Mouse (Mus musculus): ENCODE data around the gene Plagl2. TPM values are rescaled to one million over a fixed set of nuclear protein-coding genes. Genes with fewer than 3 reads are reported as not detected.
"Not testable (repeated sequence)": the region's sequence is repeated elsewhere in the genome, so short reads cannot be mapped to it uniquely, and the experiment has no call there.

Plagl2 gene
- polyA plus RNA-seq, 1 experiment: 13.2 TPM

DNA sequence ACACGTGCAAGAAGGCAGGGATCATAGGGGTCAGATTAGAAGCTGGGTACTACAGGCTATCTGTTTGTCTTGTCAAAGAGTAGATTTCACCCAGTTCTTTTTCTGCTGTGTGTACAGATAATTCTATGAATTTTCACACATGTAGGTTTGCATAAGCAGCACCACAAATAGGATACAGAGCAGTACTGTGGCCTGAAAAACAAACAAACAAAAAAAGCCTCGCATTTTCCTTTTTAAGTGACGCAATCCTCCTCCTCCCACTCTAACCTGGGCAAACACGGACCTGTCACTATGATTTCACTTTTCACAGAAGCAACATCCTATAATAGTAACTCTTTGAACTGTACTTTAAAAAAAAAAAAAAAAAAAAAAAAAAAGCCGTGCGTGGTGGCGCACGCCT lies 35.2 kb upstream of the Plagl2 start:
- Histone ChIP-seq H3K4me3 (ENCODE audit: low read depth, low read length) (no peak overlapping the region), H3K9me3 (replicated peaks; ENCODE audit: control insufficient read depth, insufficient read depth, low read length, poor library complexity, severe bottlenecking) (no peaks in the 10 kb centered on the region), H3K27ac (ENCODE audit: insufficient read depth, low read length) (no peak overlapping the region), H3K27me3 (ENCODE audit: control insufficient read depth, insufficient read depth, low read length, poor library complexity, severe bottlenecking) (no peaks in the 10 kb centered on the region), H3K9ac (ENCODE audit: low read depth, poor library complexity, severe bottlenecking) (no peak overlapping the region), H3K36me3 (ENCODE audit: control insufficient read depth, insufficient read depth, low read length, poor library complexity, severe bottlenecking) (no peaks in the 10 kb centered on the region), H3K4me1 (ENCODE audit: control insufficient read depth, insufficient read depth, low read length) (no peaks in the 10 kb centered on the region)
- TF ChIP-seq EP300 (IDR thresholded peaks at IDR 0.05; ENCODE audit: insufficient read depth, low read depth, low read length) (no peak), CTCF (IDR thresholded peaks at IDR 0.05; ENCODE audit: low read depth, low read length) (no peak), POLR2A (IDR thresholded peaks at IDR 0.05; ENCODE audit: insufficient read depth, low read length) (no peak)

DNA sequence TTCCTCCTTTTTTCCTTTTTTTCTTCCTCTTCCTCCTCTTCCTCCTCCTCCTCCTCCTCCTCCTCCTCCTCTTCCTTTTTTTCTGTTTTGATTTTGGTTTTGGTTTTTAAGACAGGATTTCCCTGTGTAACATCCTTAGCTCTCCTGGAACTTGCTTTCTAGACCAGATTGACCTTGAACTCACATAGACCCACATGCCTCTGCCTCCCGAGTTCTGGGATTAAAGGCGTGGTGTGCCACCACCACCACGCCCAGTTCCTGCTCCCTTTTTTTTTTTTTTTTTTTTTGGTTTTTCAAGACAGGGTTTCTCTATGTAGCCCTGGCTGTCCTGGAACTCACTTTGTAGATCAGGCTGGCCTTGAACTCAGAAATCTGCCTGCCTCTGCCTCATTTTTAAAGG lies 34.4 kb upstream of the Plagl2 start:
- not testable (repeated sequence) for H3K36me3 ChIP-seq (ENCODE audit: control insufficient read depth, insufficient read depth, low read length, poor library complexity, severe bottlenecking); H3K27ac ChIP-seq (ENCODE audit: insufficient read depth, low read length); H3K4me1 ChIP-seq (ENCODE audit: control insufficient read depth, insufficient read depth, low read length); H3K27me3 ChIP-seq (ENCODE audit: control insufficient read depth, insufficient read depth, low read length, poor library complexity, severe bottlenecking); H3K9ac ChIP-seq (ENCODE audit: low read depth, poor library complexity, severe bottlenecking); H3K4me3 ChIP-seq (ENCODE audit: low read depth, low read length); H3K9me3 ChIP-seq (replicated peaks; ENCODE audit: control insufficient read depth, insufficient read depth, low read length, poor library complexity, severe bottlenecking)

DNA sequence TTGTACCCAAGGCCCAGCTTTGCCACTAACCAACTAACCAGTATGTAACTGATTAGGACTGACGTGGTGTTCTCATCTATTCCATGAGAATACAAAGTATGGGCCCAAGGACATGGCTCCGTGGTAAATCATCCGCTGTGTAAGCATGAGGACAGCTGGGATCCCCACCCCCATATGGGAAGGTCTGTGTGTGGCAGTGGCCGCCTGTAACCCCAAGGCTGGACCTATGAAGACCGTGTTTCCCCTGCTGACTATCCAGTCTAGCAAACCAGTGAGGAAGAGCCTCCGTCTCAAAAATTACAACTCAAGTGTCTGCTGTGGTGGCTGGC lies 33.7 kb upstream of the Plagl2 start:
- no peaks in the 10 kb centered on the region for H3K27me3 ChIP-seq (ENCODE audit: control insufficient read depth, insufficient read depth, low read length, poor library complexity, severe bottlenecking)
- H3K9me3 ChIP-seq (replicated peaks; ENCODE audit: control insufficient read depth, insufficient read depth, low read length, poor library complexity, severe bottlenecking): no peaks in the 10 kb centered on the region
- TF ChIP-seq EP300 (IDR thresholded peaks at IDR 0.05; ENCODE audit: insufficient read depth, low read depth, low read length) (no peak), POLR2A (IDR thresholded peaks at IDR 0.05; ENCODE audit: insufficient read depth, low read length) (no peak), CTCF (IDR thresholded peaks at IDR 0.05; ENCODE audit: low read depth, low read length) (no peak)
- no peak overlapping the region for H3K4me3 ChIP-seq (ENCODE audit: low read depth, low read length)
- H3K4me1 ChIP-seq (ENCODE audit: control insufficient read depth, insufficient read depth, low read length): no peaks in the 10 kb centered on the region
- no peaks in the 10 kb centered on the region for H3K36me3 ChIP-seq (ENCODE audit: control insufficient read depth, insufficient read depth, low read length, poor library complexity, severe bottlenecking)
- H3K9ac ChIP-seq (ENCODE audit: low read depth, poor library complexity, severe bottlenecking): no peak overlapping the region
- no peak overlapping the region for H3K27ac ChIP-seq (ENCODE audit: insufficient read depth, low read length)

DNA sequence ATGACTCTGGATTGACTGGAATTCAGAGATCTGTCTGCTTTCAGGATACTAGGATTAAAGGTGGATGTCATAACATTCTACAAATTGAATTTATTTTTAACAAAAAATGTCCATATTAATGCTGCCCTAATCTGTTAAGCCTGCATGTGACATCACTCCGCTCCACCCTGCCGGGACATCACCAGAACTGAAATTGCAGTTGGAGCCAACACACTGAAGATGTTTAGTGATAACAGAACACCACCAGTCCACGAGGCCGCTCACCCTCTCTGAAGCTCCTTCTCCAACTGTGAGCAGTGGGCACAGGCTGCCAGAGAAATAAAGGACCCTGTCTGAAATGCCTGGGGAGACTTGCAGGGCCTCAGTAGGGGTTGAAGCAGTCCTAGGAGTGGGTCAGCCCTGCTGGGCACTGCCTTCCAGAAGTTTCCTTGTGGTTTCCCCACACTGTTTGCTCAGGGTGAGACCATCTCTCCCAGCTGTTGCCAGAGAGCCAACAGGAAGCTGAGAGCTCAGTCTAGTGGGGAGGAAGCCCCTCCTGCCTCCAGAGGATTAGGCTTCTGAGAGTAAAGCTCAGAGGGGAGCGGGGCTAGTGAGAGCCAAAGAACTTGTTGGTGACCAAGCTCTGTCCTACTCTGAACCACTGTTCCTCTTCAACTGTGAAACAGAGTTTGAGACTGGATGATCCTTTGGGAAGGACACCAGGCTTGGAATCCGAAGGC lies 33.1 kb upstream of the Plagl2 start:
- H3K27me3 ChIP-seq (ENCODE audit: control insufficient read depth, insufficient read depth, low read length, poor library complexity, severe bottlenecking); H3K9ac ChIP-seq (ENCODE audit: low read depth, poor library complexity, severe bottlenecking); H3K27ac ChIP-seq (ENCODE audit: insufficient read depth, low read length); H3K4me3 ChIP-seq (ENCODE audit: low read depth, low read length); H3K36me3 ChIP-seq (ENCODE audit: control insufficient read depth, insufficient read depth, low read length, poor library complexity, severe bottlenecking); H3K4me1 ChIP-seq (ENCODE audit: control insufficient read depth, insufficient read depth, low read length); H3K9me3 ChIP-seq (replicated peaks; ENCODE audit: control insufficient read depth, insufficient read depth, low read length, poor library complexity, severe bottlenecking): not testable (repeated sequence)

DNA sequence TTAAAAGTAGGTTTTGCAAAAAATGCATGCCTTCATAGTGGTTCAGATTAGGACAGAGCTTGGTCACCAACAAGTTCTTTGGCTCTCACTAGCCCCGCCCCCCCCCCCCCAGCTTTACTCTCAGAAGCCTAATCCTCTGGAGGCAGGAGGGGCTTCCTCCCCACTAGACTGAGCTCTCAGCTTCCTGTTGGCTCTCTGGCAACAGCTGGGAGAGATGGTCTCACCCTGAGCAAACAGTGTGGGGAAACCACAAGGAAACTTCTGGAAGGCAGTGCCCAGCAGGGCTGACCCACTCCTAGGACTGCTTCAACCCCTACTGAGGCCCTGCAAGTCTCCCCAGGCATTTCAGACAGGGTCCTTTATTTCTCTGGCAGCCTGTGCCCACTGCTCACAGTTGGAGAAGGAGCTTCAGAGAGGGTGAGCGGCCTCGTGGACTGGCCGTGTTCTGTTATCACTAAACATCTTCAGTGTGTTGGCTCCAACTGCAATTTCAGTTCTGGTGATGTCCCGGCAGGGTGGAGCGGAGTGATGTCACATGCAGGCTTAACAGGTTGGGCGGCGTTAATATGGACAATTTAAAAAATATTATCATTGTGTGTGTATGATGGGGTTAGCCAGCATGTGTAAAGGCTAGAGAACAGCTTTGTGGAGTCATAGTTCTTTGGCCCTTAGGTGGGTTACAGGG lies 29.1 kb upstream of the Plagl2 start:
- H3K36me3 ChIP-seq (ENCODE audit: control insufficient read depth, insufficient read depth, low read length, poor library complexity, severe bottlenecking); H3K4me3 ChIP-seq (ENCODE audit: low read depth, low read length); H3K9me3 ChIP-seq (replicated peaks; ENCODE audit: control insufficient read depth, insufficient read depth, low read length, poor library complexity, severe bottlenecking); H3K27me3 ChIP-seq (ENCODE audit: control insufficient read depth, insufficient read depth, low read length, poor library complexity, severe bottlenecking); H3K9ac ChIP-seq (ENCODE audit: low read depth, poor library complexity, severe bottlenecking); H3K4me1 ChIP-seq (ENCODE audit: control insufficient read depth, insufficient read depth, low read length); H3K27ac ChIP-seq (ENCODE audit: insufficient read depth, low read length): not testable (repeated sequence)

DNA sequence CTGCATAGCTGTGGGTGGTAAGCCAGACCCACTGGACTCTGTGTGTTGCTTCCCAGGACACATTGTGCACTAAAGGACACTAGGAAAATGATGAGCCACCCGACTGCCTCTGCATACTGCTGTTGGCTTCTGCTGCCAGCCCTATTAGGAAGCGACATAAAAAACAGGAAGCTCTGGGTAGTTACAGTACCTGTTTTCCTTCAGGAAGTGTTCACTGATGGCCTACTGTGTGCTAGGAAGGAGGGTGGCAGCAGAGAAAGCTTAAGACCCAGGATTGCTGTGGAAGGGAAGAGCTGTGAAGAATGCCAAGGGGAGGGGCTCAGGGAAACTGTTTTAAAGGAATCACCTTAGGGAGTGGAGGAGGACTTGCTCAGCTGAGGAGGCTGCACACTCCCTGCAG lies 26.1 kb upstream of the Plagl2 start:
- Histone ChIP-seq H3K9me3 (replicated peaks; ENCODE audit: control insufficient read depth, insufficient read depth, low read length, poor library complexity, severe bottlenecking) (no peaks in the 10 kb centered on the region), H3K4me3 (ENCODE audit: low read depth, low read length) (no peak overlapping the region), H3K27me3 (ENCODE audit: control insufficient read depth, insufficient read depth, low read length, poor library complexity, severe bottlenecking) (no peaks in the 10 kb centered on the region), H3K9ac (ENCODE audit: low read depth, poor library complexity, severe bottlenecking) (no peak overlapping the region), H3K27ac (ENCODE audit: insufficient read depth, low read length) (no peak overlapping the region), H3K4me1 (ENCODE audit: control insufficient read depth, insufficient read depth, low read length) (no peaks in the 10 kb centered on the region), H3K36me3 (ENCODE audit: control insufficient read depth, insufficient read depth, low read length, poor library complexity, severe bottlenecking) (peaks cover 4% of the 10 kb centered on the region; the same call in 1 of the 2 replicates)
- TF ChIP-seq EP300 (IDR thresholded peaks at IDR 0.05; ENCODE audit: insufficient read depth, low read depth, low read length) (no peak), POLR2A (IDR thresholded peaks at IDR 0.05; ENCODE audit: insufficient read depth, low read length) (no peak), CTCF (IDR thresholded peaks at IDR 0.05; ENCODE audit: low read depth, low read length) (no peak)
